Mouse (Mus musculus): Measurements from ENCODE around the gene Olfr740.

Gene Olfr740

DNA sequence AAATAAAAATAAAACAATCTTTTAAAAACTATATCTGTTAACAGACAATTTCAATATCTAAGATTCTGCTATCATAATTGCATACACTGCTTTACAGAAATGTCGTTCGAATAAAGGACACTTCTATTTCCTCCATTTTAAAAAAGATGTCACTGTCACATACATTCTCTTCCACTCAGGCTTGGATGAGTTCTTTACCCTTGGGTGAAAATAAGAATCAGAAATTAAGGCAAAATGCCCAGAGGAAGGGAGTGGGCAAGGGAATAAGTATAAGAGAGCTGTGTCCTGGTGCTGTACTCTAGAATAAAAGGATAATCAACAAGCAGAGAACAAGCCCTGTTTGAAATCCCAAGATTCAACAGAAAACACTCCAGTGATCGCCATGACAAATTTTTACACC is at the start of gene Olfr740:
Olfr740 (plus strand) TSS at position 301 of the 400 bp plus-strand sequence.
- DNase-seq (ENCODE audit: low spot score in 2 of 2) = no peak

DNA sequence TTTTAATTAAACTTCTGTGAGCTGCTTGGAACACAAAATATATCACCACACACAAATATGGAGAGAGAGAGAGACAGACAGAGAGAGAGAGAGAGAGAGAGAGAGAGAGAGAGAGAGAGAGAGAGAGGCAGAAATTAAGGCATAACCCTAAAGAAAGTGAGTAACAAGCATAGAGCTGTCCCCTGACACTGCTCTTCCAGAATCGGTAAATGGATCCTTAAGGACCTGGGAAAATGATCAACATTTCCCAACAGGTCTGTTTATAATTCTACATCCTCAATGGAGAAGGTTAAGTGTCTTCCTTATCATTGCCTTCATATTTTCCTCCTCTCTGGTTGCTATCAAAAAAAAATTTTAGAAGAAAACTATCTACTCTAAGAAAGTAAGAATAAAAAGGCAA is 38.1 kb upstream of the Olfr740 start, which contains the start of gene Olfr738:
Olfr738 (plus strand) TSS at position 301 of the 400 bp plus-strand sequence.
- no peak for DNase-seq (ENCODE audit: low spot score in 2 of 2)

DNA sequence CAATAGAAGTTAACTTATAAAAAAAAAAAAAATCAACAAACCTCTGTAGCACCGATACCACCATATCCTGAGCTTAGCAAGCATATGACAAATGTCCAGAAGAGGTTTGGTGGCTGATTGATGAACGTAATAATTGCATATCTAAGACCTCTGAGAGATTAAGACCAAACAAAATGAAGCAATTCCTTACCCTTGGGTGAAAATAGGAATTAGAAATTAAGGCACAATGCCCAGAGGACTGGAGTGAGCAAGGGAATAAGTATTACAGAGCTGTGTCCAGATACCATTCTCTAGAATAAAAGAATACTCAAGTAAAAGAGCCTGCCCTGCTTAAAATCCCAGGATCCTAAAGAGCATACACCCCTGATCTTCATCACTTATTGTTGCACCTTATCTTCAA is 27.0 kb upstream of the Olfr740 start, which contains the start of gene Olfr739:
Olfr739 (plus strand) TSS at position 301 of the 400 bp plus-strand sequence.
- DNase-seq (ENCODE audit: low spot score in 2 of 2) = no peak

DNA sequence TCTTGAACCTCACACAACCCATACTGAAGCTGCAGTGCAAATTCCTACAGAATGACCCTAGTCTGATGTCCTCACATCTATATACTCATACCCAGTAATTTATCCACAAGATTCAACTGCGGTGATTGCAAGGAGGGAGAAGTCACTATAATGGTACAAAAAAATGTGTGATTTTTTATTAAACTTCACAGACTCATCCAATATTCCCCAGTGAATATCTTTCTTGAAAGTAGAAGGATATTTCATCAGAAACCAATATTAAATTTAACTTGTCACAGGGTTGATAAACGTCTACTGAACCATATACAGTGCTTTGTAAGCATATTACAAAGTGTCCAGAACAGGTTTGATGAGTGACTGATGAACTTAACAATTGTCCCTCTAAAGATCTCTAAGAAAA is 27.1 kb downstream of the Olfr740 start, which contains the start of gene Olfr741:
Olfr741 (plus strand) TSS at position 301 of the 400 bp plus-strand sequence.
- no peak for DNase-seq (ENCODE audit: low spot score in 2 of 2)

DNA sequence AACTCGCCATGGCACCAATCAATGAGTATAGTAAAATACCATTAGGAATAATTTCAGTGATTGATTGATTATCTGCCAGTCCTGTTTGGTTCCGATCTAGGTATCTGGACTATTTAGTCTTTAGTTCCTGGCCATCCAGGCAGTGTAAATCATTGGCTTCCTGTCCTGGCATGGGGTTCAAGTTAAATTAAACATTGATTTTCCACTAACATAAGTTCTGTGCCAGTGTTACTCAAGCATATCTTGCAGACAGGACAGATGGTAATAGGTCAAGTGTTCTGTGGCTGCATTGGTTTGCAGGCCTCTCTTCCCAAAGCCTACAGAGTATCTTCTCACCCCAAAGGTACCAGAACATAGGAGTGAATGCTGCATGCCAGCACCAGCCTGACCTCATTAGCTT is 33.1 kb downstream of the Olfr740 start:
- DNase-seq (ENCODE audit: low spot score in 2 of 2) = no peak

DNA sequence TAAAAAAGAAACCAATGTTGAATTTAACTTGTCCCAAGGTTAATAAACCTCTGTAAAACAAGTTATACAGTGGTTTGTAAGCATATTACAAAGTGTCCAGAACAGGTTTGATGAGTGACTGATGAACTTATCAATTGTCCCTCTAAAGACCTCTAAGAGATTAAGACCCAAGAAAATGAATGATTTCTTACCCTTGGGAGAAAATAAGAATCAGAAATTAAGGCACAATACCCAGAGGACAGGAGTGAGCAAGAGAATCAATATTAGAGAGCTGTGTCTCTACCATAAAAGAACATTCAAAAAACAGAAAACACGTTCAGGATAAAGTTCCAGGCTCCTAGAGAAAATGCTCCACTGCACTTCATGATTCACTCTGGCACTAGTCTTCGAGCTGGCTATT is 58.0 kb downstream of the Olfr740 start, which contains the start of gene Olfr742:
Olfr742 (plus strand) TSS at position 301 of the 400 bp plus-strand sequence.
- no peak for DNase-seq (ENCODE audit: low spot score in 2 of 2)

Measured in natural killer cell, adult 2 months (primary cell).